Mouse (Mus musculus) layer of hippocampus, postnatal 14 days (tissue): ENCODE results near the gene Arhgap42. TPM values are rescaled to one million over a fixed set of nuclear protein-coding genes. Genes with fewer than 3 reads are reported as not detected.

ENCODE experiments used
- DNase-seq, 2 experiments: peaks; one replicate each; pipeline ENCODE4 v3.0.0; 2021 to 2022; ENCODE audit warnings: low spot score in 2 of 2, mixed read lengths in 1 of 2
- total RNA-seq, 2 experiments: library from RNA; stranded (reverse); gene quantifications; 2 replicates each; pipeline ENCODE4 v1.2.3; 2021

Gene Arhgap42
- total RNA-seq, 2 experiments from 2014 or later, result 8.5 to 11.7 TPM

- no peak for DNase-seq
Measured at GRCm38 (mm10) chr9:9144301-9145121, 94.4 kb downstream of the Arhgap42 start.

- no peak for DNase-seq
Measured at GRCm38 (mm10) chr9:9143102-9143501, 95.8 kb downstream of the Arhgap42 start.

GRCm38 (mm10) chr9:9142561-9142960 lies 96.3 kb downstream of the Arhgap42 start:
- no peak for DNase-seq

DNA sequence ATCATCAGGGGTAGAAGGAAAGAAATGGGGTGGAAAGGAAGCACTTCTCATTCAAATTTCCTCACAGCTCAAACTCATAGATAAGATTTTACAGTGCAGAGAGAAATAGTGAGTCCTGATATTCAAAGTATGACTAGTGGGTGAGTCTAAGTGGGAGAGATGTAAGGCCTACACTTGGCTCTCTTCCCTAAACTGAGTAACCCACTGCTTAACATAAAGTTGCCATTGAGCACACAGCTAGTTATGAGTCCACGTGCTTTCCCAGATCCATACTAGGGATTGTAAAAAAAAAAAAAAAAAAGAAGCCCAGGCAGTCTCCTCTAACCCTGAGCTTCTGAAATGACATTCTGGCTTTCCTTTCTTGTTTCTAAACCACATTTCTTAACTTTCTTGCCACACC lies 96.8 kb downstream of the Arhgap42 start:
- DNase-seq, result no peak

DNA sequence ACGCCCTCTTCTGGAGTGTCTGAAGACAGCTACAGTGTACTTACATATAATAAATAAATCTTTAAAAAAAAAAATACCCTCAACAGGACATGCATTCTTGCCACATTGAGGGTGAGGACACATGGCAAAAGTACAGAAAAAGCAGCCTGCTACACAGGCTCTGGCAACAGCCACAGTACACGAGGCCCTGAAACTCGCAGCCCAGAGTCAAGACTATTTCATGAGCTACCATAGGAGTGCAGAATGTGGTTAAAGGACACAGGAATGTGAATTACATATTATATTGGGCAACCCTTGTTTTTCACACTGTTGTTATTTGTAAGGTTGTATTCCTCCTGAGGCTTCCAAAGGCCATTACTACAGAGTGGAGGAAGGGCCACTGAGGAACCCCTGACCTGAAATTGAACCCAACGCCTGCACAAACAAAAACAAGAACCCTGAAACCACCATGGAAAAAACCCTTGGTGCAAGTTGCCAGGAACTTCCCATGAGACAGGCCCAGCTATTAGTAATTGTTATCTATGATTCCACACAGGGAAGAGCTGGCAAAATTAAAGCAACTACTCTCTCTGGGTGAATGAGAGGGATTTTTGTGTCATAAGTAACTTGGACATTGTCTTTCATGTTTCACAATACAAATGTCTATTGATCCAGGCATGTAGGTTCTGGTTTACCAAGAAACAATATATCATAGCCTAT lies 109.8 kb downstream of the Arhgap42 start:
- no peak for DNase-seq

GRCm38 (mm10) chr9:9127041-9127755 lies 111.7 kb downstream of the Arhgap42 start:
- DNase-seq, result no peak

DNA sequence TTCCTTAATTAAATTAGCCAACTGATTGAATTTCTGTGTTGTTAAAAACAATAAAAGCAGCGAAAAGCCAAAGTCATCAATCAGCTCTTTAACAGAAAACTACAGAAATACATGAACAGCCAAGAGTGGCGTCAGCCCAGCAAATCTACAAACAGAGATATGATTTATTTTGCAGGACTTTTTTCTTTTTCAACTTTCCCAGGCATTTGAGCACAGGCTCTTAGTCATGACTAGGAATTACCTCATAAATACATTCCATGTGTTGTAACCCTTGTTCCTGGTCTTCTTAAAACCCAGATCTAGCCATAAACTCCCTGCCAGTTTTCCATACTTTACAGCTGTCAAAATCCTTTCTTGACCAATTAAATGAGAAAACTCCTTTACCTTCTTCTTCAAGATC lies 114.7 kb downstream of the Arhgap42 start:
- DNase-seq, result no peak

- no peak for DNase-seq
Measured at GRCm38 (mm10) chr9:9114266-9114665, 124.6 kb downstream of the Arhgap42 start.

GRCm38 (mm10) chr9:9113847-9114246 lies 125.1 kb downstream of the Arhgap42 start:
- no peak for DNase-seq

DNA sequence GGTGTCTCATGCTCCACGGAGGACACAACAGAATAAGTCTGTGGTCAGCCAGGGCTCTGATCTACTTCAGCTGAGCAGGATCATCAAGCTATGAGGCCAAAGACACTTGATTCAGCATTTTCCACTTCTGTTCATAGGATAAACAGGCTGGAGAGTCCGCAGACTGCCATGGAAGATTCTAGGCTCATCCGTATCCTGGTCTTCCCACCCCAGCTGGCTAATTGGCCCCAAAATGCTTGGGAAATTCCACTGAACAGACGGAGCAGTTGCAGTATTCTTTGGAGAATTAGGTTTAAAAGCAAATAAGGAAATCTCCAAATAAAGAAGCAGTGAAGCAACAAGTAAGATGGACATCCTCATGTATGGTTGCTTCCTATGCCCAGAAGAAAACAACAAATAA lies 126.0 kb downstream of the Arhgap42 start:
- no peak for DNase-seq

DNA sequence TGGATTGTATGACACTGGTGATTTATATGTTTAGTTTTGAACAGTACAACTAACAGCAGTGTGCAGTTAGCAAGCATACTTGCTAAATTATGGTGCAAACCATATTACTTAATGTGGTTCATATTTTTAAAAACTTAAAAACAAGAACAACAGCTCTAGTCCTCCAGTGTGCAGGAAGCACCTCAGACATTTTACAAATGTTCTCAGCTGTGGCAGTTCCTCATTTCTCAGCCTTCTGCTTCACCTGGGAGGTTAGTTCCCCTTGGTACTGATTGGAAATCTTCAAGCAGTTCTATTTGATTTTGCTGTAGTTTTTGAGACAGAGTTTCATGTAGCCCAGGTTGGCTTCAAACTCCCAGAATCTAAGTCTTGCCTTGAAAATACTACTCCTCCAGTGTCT lies 131.2 kb downstream of the Arhgap42 start:
- DNase-seq, result no peak

GRCm38 (mm10) chr9:9104761-9105160 lies 134.1 kb downstream of the Arhgap42 start:
- no peak for DNase-seq

DNA sequence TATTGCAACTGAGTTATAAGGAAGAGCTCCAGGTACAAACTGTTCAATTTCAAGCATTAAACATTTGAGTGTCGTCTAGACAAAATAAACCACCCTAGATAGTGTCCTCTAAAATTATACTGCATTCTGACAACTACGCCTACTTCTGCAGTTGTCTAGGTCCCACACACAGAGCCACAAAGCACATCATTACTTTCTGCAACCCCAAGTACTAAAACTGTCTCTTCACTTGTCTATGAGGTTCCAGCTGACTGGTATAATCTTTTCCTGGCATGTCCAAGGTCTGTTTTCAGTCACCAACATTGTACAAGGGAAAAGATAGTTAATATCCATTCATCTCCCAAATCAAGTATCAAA lies 136.8 kb downstream of the Arhgap42 start:
- no peak for DNase-seq

DNA sequence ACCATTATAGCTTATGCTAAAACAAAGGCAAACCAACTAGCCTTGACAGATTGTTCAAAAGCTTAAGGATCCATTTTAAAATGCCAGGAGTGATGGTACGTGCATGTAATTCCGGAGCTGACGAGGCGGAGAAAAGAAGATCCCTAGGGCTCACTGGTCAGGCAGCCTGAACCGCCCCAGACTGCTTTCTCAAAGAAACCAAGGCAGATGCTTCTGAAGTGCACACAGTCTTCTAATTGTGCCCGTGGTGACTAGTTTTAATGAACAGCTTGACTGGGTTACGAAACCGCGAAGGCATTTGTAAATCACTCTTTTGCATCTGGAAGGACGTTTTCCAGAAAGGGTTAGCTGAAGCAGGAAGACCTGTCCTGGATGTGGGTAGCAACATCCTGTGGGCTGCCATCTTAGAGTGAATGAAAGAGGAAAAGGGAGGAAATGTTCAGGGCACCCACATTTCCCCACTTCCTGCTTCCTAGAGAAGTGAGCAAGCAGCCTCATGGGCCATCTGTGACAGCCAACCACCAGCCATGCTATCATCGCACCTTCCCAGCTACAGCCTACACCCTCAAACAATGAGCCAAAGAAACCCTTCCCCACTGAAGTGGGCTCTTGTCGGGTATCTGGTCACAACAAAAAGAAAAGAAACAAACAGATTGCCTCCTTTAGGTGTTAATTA lies 137.3 kb downstream of the Arhgap42 start:
- DNase-seq, result no peak

DNA sequence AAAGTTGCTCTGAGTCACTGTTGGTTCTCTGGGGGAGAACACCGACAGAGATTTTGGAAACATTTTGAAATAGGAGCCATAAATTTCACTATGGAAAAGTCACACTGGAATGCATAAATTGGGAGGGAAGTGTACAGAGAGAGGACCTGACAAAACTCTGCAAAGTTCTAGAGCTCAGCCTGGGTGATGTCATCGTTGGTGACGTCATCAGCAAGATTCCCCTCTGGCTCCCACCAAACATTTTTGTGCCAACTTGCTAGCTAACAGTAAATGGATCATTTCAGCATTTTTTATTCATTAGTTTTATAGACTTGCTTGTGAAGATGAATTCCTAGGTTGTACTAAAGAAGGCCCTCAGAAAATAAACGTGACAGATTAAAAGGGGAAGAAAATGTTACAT lies 137.8 kb downstream of the Arhgap42 start:
- no peak for DNase-seq

DNA sequence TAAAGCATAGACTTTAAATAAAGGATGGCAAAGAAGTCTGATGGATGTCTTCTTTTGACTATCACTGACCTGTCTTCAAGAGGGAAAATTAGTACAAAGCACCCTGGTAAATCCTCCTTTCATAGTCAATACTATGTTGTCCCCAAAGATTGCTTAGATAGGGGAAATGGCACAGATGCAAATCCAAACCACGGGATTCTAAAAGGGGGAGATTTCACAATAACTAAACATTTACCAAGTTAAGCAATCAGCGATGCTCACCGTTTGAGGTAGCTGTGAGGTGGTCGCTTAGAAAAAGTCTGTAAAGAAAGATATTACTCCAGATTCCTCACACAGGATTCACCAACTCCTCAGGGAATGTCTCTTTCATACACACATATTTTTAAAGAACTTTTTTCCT lies 141.1 kb downstream of the Arhgap42 start:
- DNase-seq, result no peak

DNA sequence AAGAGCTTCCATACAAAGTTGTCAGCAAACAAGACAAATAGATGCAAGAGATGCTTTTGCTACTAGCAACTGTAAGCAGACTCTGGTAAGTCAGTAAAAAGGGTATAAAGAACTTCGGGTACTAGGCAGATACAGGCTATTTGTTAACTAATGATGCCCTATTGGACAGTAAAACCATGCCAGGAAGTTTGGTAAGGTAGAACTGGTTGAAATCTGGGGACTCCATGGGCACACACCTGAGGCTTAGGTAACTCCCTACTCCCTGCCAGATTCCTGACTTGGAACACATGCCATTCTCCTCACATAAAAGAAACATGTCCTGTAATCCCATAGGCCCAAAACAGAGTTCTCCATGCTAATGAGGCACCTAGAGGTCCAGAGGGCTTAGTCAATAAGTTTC lies 142.1 kb downstream of the Arhgap42 start:
- DNase-seq, result no peak

DNA sequence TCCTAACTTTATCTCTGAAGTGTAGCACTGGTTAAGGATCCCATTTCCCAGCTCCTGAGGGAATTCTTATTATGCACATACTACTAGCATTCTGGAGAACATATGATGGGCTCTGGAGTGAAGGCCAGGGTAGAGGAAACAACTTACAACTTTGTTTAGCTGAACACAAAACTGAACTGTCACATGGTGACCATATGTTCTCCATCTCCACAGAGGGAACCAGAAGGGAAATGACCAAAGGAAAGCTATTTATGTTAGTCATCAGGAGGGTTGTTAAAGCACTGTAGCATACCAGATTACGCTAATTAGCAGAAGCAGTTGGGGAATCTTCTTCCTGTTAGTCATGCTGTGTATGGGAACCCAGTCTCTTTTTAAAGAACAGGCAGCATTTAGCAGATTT lies 145.8 kb downstream of the Arhgap42 start:
- DNase-seq, result no peak

DNA sequence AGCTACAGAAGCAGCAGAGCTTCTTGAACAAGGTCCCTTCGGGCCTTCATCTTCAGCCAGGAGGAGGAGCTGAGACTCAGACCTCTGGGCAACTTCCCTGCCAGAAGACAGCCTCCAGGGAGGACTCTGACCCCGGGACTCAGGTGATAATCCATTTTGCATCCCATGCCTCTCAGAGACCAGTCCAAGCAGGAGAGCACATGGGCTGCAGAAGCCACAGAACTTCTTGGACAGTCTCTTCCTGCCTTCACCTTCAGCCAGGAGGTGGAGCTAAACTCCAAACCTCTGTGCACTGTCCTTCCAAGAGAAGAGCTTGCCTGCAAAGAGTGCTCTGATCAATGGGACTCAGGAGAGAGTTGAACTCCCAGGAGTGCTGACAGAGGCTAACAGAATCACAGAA lies 155.5 kb downstream of the Arhgap42 start:
- no peak for DNase-seq

- no peak for DNase-seq
Measured at GRCm38 (mm10) chr9:9052920-9053319, 186.0 kb downstream of the Arhgap42 start.

DNA sequence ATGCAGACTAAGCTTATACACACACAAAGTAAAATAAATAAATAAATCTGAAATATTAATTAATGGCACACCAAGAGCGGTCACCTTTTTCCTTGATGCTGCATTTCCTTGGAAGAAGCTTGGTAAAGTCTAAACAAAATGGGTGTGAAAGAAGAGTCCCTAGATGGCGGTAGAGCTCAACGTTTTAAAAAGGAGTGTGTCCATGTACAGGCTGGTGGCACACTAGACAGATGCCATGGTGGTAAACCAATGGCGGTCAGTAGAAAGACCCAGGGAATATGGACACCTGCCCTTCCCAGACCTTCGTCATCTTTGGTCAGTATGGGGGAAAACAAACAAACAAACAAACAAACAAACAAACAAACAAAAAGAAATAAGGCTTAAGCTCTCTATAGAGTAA lies 187.7 kb downstream of the Arhgap42 start:
- DNase-seq, result peak; percentile 16 to 64

- peak in 1 of 2 experiments; percentile 12 for DNase-seq
Measured at GRCm38 (mm10) chr9:9049202-9049601, 189.7 kb downstream of the Arhgap42 start.
